Mouse (Mus musculus): ENCODE measurements around the gene Poln. TPM values are rescaled to one million over a fixed set of nuclear protein-coding genes. Genes with fewer than 3 reads are reported as not detected.

Poln gene
- polyA plus RNA-seq, 1 experiment, result 0.04 TPM

DNA sequence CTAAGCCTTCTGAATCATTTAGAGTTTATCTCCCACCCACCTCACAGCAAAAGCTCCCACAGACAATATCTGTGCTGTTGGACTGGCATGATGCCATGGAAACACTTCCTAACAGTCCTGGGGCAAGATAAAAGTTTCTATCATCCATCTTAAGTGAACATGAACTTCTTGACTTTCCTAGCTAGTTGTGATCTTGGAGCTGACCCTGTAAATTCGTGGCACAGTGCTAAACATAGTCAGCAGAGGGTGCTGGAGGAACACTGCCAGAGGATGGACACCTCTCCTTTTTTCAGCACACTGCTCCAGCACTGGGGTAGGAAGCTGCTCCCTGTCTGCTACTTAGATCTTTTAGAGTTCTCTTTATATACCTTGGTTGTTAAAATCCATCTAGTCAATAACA lies 29.5 kb downstream of the Poln start:
- TF ChIP-seq SRF (IDR thresholded peaks at IDR 0.05; ENCODE audit: control insufficient read depth, insufficient read length, low read depth), result no peak
- TF ChIP-seq CEBPB (IDR thresholded peaks at IDR 0.05; ENCODE audit: insufficient read depth, poor library complexity, severe bottlenecking), result no peak
- no peak for TF ChIP-seq POLR2A (IDR thresholded peaks at IDR 0.05; ENCODE audit: insufficient read length, low read depth)
- no peak for TF ChIP-seq REST (IDR thresholded peaks at IDR 0.05; ENCODE audit: insufficient read depth, insufficient read length)
- TF ChIP-seq E2F4 (IDR thresholded peaks at IDR 0.05; ENCODE audit: insufficient read depth), result no peak
- TF ChIP-seq MYOG (IDR thresholded peaks at IDR 0.05; ENCODE audit: control insufficient read depth in 1 of 3, insufficient read depth in 1 of 3, insufficient read length in 2 of 3, low read depth in 2 of 3), result no peak
- TF ChIP-seq USF1 (IDR thresholded peaks at IDR 0.05; ENCODE audit: low read depth), result no peak
- no peak for TF ChIP-seq TCF3 (IDR thresholded peaks at IDR 0.05; ENCODE audit: insufficient read length, low read depth)
- Histone ChIP-seq H3K27me3 (ENCODE audit: control insufficient read depth, insufficient read depth, insufficient read length) (no peaks in the 10 kb centered on the region), H3K4me2 (ENCODE audit: low read depth) (no peak overlapping the region), H3K36me3 (ENCODE audit: control insufficient read depth, insufficient read depth) (no peaks in the 10 kb centered on the region), H3K79me2 (ENCODE audit: control insufficient read depth, insufficient read depth) (no peaks in the 10 kb centered on the region), H3K4me3 (no peak overlapping the region), H3ac (ENCODE audit: control insufficient read depth, insufficient read length) (no peak overlapping the region)

DNA sequence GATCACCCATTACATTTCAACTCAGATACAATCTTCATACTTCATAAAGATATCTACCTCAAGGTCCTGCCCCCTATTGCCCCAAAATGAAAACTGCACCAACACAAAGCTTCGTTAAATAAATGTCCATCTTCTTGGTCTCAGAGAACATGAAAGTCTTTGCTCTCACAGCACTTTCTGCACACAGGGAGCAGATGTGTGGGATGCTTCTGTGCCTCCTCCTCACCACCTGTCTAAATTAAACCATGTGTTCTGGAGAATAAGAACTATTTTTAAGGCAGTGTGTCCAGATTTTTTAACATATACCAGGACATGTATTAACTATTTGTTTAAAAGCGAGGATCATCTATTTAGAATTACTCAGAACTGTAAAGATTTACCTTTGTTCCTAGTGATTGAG lies 36.5 kb downstream of the Poln start:
- Histone ChIP-seq H3K4me3 (no peak overlapping the region), H3K27me3 (ENCODE audit: control insufficient read depth, insufficient read depth, insufficient read length) (no peaks in the 10 kb centered on the region), H3K4me2 (ENCODE audit: low read depth) (no peak overlapping the region), H3K36me3 (ENCODE audit: control insufficient read depth, insufficient read depth) (no peaks in the 10 kb centered on the region), H3K79me2 (ENCODE audit: control insufficient read depth, insufficient read depth) (no peaks in the 10 kb centered on the region), H3ac (ENCODE audit: control insufficient read depth, insufficient read length) (no peak overlapping the region)
- TF ChIP-seq POLR2AphosphoS2 (IDR thresholded peaks at IDR 0.05; ENCODE audit: insufficient read length, low read depth) (no peak), POLR2A (IDR thresholded peaks at IDR 0.05; ENCODE audit: insufficient read length, low read depth) (no peak), CEBPB (IDR thresholded peaks at IDR 0.05; ENCODE audit: insufficient read depth, poor library complexity, severe bottlenecking) (no peak), MYOD1 (IDR thresholded peaks at IDR 0.05; ENCODE audit: control insufficient read depth in 1 of 3, insufficient read length in 2 of 3, low read depth in 2 of 3) (no peak), TCF12 (IDR thresholded peaks at IDR 0.05; ENCODE audit: insufficient read depth, poor library complexity, severe bottlenecking) (no peak), E2F4 (IDR thresholded peaks at IDR 0.05; ENCODE audit: insufficient read depth) (no peak), SRF (IDR thresholded peaks at IDR 0.05; ENCODE audit: control insufficient read depth, insufficient read length, low read depth) (no peak), REST (IDR thresholded peaks at IDR 0.05; ENCODE audit: insufficient read depth, insufficient read length) (no peak)

DNA sequence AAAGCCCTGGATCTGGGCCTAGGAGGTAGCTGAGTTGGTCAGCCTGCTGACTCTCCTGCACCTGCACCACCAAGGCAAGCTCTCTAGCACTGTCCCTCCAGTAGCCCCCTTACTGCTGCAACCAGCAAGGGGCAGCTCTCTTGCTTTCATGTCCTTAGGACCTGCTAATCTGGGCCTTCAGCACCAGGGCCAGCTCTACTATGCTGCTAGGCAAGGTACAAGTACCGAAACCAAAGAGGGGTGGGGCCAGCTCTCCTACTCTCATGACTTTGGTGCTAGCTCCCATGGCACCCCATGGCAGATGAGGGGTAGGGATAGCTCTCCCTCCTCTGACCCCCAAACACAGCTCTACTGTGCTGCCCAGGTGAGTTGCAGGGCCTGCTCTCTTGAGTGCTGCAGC lies 45.1 kb downstream of the Poln start:
- no peak overlapping the region for H3K4me3 ChIP-seq
- H3K4me2 ChIP-seq (ENCODE audit: low read depth), result no peak overlapping the region
- no peaks in the 10 kb centered on the region for H3K27me3 ChIP-seq (ENCODE audit: control insufficient read depth, insufficient read depth, insufficient read length)
- H3K36me3 ChIP-seq (ENCODE audit: control insufficient read depth, insufficient read depth), result no peaks in the 10 kb centered on the region
- no peak overlapping the region for H3ac ChIP-seq (ENCODE audit: control insufficient read depth, insufficient read length)
- no peaks in the 10 kb centered on the region for H3K79me2 ChIP-seq (ENCODE audit: control insufficient read depth, insufficient read depth)
- TF ChIP-seq REST (IDR thresholded peaks at IDR 0.05; ENCODE audit: insufficient read depth, insufficient read length), result peak; percentile 44
- no peak for TF ChIP-seq TCF12 (IDR thresholded peaks at IDR 0.05; ENCODE audit: insufficient read depth, poor library complexity, severe bottlenecking)

DNA sequence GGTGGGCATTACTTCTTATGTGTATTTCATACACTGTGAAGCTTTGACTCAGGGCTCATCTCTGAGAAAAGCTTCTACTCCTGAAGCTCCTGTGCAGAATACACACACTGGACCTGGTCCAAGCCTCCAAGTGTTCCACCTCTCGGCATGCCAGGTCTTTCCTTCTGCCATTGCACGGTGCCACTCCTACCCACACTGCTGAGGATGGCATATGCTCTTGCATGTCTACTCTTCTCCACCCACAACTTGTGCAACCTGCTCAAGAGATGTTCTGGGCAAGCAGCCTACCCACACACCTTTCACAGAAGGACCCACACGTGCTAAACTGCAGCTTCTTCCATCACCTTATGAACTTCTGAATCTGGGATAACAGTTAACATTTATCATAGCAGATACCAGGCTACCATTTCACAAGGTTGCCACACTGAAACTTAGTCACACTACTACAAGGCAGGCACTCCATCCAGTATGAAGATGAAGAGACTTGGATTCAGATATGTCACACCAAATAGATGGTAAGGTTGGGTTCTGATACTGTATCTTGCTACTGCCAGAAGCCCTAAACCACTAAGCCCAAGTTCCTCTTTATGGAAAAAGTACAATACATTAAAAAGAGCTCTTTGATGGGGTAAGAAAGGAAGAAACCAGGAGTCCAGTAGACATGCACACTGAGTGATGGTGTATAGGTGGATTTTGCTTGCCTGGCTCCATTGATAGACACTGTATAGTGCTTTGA lies 50.0 kb downstream of the Poln start:
- no peak overlapping the region for H3K4me3 ChIP-seq
- TF ChIP-seq MAX (IDR thresholded peaks at IDR 0.05; ENCODE audit: low read depth), result no peak
- no peak for TF ChIP-seq TCF3 (IDR thresholded peaks at IDR 0.05; ENCODE audit: insufficient read length, low read depth)
- TF ChIP-seq POLR2AphosphoS2 (IDR thresholded peaks at IDR 0.05; ENCODE audit: insufficient read length, low read depth), result no peak
- TF ChIP-seq E2F4 (IDR thresholded peaks at IDR 0.05; ENCODE audit: insufficient read depth), result no peak
- no peak for TF ChIP-seq MYOG (IDR thresholded peaks at IDR 0.05; ENCODE audit: control insufficient read depth in 1 of 3, insufficient read depth in 1 of 3, insufficient read length in 2 of 3, low read depth in 2 of 3)
- TF ChIP-seq USF1 (IDR thresholded peaks at IDR 0.05; ENCODE audit: low read depth), result no peak
- TF ChIP-seq REST (IDR thresholded peaks at IDR 0.05; ENCODE audit: insufficient read depth, insufficient read length), result no peak
- no peak for TF ChIP-seq SRF (IDR thresholded peaks at IDR 0.05; ENCODE audit: control insufficient read depth, insufficient read length, low read depth)
- no peak for TF ChIP-seq POLR2A (IDR thresholded peaks at IDR 0.05; ENCODE audit: insufficient read length, low read depth)
- TF ChIP-seq CEBPB (IDR thresholded peaks at IDR 0.05; ENCODE audit: insufficient read depth, poor library complexity, severe bottlenecking), result no peak
- H3ac ChIP-seq (ENCODE audit: control insufficient read depth, insufficient read length), result no peak overlapping the region
- no peaks in the 10 kb centered on the region for H3K27me3 ChIP-seq (ENCODE audit: control insufficient read depth, insufficient read depth, insufficient read length)
- H3K79me2 ChIP-seq (ENCODE audit: control insufficient read depth, insufficient read depth), result no peaks in the 10 kb centered on the region
- H3K4me2 ChIP-seq (ENCODE audit: low read depth), result no peak overlapping the region
- H3K36me3 ChIP-seq (ENCODE audit: control insufficient read depth, insufficient read depth), result no peaks in the 10 kb centered on the region

DNA sequence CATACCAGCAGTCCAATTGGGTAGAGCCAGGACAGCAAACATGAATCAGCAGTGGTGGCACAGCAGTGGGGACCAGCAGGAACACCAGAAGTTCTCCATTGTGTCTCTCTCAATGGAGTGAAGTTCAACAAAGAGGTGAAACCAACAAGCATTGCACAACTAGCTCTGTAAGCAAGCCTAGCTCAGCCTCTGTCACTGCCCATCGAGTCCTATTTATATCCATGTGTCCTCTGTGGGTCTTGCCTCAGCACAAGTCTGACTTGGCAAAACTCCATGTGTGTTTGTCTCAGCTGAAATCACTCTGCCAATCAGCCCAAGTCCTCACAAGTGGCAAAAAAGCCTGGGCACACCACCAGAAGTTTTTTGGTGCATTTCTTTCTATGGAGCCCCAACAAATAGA lies 63.6 kb downstream of the Poln start:
- Histone ChIP-seq H3K79me2 (ENCODE audit: control insufficient read depth, insufficient read depth) (no peaks in the 10 kb centered on the region), H3K27me3 (ENCODE audit: control insufficient read depth, insufficient read depth, insufficient read length) (no peaks in the 10 kb centered on the region), H3K36me3 (ENCODE audit: control insufficient read depth, insufficient read depth) (no peaks in the 10 kb centered on the region), H3ac (ENCODE audit: control insufficient read depth, insufficient read length) (no peak overlapping the region), H3K4me2 (ENCODE audit: low read depth) (no peak overlapping the region), H3K4me3 (no peak overlapping the region)
- TF ChIP-seq MYOG (IDR thresholded peaks at IDR 0.05; ENCODE audit: control insufficient read depth in 1 of 3, insufficient read depth in 1 of 3, insufficient read length in 2 of 3, low read depth in 2 of 3) (no peak), MYOD1 (IDR thresholded peaks at IDR 0.05; ENCODE audit: control insufficient read depth in 1 of 3, insufficient read length in 2 of 3, low read depth in 2 of 3) (no peak), POLR2AphosphoS2 (IDR thresholded peaks at IDR 0.05; ENCODE audit: insufficient read length, low read depth) (no peak), TCF12 (IDR thresholded peaks at IDR 0.05; ENCODE audit: insufficient read depth, poor library complexity, severe bottlenecking) (no peak), SRF (IDR thresholded peaks at IDR 0.05; ENCODE audit: control insufficient read depth, insufficient read length, low read depth) (no peak), E2F4 (IDR thresholded peaks at IDR 0.05; ENCODE audit: insufficient read depth) (no peak), REST (IDR thresholded peaks at IDR 0.05; ENCODE audit: insufficient read depth, insufficient read length) (no peak), USF1 (IDR thresholded peaks at IDR 0.05; ENCODE audit: low read depth) (no peak), POLR2A (IDR thresholded peaks at IDR 0.05; ENCODE audit: insufficient read length, low read depth) (no peak), CEBPB (IDR thresholded peaks at IDR 0.05; ENCODE audit: insufficient read depth, poor library complexity, severe bottlenecking) (no peak), MAX (IDR thresholded peaks at IDR 0.05; ENCODE audit: low read depth) (no peak), TCF3 (IDR thresholded peaks at IDR 0.05; ENCODE audit: insufficient read length, low read depth) (no peak)

All from myocyte (in vitro differentiated cells).